Mouse (Mus musculus): ENCODE results near the gene Sned1. TPM values are rescaled to one million over a fixed set of nuclear protein-coding genes. Genes with fewer than 3 reads are reported as not detected.

Gene Sned1
- polyA plus RNA-seq, 1 experiment from 2014 or later = 0.78 TPM

DNA sequence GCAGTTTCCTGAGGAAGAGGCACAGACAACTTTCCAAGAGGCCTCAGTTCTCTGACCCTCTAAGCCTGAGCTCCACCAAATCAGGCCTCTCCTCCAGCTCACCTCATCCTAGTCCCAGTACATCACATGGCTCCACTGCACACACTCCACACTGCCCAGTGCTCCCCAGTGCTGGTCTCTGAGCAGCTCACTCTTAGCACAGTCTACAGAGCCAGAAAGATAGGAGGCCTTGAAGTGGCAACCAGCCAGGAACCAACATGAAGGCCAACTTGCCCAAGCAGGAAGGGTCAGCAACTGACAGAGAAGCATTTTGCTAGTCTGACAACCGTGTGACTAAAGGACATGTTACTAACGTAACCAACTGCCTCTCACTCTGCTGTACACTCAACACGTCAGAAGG lies 64.9 kb downstream of the Sned1 start:
- no peak for DNase-seq (ENCODE audit: low spot score)

GRCm38 (mm10) chr1:93305581-93306337 lies 70.1 kb downstream of the Sned1 start, which contains the start of gene Mterf4:
Gene Mterf4, minus strand, starts transcription at chr1:93305915.
- DNase-seq (ENCODE audit: low spot score) = peak; percentile 84

DNA sequence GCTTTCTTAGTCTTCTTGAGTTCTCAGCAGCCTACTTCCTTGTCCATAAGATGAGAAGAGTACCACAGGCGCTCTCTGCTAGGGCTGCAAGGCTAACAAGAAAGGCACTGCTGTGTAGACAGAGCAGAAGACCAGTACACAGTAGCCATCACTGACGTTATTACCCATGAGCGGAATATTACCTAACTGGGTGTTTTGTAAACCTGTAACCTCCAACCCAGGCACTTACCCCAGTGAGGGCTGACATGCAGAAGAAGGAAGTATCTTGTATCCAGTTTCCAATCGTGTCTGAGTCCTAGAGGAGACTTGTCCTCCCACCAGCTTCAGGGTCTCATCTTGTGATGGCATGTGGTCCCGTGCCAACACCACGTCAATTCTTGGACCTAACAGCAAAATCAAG lies 88.3 kb downstream of the Sned1 start:
- DNase-seq (ENCODE audit: low spot score) = no peak

- DNase-seq (ENCODE audit: low spot score) = no peak
Observed at GRCm38 (mm10) chr1:93326446-93326845, 90.8 kb downstream of the Sned1 start.

DNA sequence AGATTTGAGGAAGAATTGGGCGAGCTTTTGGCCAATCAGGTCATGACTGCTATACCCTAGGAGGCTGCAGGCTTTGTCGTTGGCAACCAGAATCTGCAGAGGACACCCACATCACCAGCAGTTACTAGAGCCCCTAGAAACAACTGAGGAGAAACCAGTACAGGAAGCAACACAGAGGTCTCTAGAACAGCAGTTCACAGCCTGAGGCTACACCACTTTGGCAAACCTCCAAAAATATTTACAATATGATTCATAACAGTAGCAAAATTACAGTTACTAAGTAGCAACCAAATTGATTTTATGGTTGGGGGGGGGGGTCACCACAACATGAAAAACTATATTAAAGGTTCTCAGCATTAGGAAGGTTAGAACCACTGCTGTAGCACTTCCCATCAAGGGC lies 99.0 kb downstream of the Sned1 start:
- DNase-seq (ENCODE audit: low spot score) = no peak

DNA sequence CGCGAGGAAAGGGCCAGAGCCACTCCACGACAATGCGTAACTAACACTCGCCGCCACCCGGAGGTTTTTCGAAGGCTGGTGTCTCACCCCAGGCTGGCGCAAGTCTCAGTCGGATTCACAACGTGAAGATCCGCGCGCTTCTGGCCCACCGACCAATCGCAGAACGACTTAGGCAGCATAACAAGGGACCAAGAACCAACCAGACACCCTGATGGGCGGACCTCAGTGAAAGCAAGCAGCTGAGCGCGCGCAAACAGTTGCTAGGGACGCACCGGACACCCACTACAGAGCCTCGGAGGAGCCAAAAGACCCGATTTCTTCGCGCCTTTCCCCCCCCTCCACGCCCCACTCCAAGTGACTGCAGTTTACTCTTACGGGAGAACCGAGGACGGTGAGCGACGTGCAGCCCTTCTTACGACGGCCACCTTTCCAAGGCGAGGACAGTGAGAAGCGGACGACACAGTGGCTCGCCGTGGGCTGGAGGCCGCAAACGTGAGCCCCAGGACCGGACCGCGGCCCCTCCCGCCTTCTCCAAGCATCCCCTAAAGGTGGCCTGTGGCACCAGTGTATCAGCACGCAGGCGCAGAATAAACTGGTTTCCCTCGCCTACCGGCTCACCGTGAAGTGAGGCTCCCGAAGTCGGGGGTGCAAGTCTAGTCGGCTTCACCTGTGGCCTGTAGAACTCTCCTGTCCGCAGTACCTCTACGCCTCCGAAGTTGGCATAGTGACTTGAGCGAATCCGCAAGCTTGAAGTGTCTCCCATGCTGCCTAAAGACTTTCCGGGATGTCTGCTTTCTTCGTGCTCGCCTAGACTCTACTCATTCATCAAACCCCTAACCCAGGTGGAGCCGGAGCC lies 107.2 kb downstream of the Sned1 start, which contains the start of the genes Ppp1r7 and Pask:
Ppp1r7 (plus strand) TSS at position 207 of the 856 bp plus-strand sequence.
Pask (minus strand) TSS at position 835 of the 856 bp plus-strand sequence.
- peak; percentile 96 for DNase-seq (ENCODE audit: low spot score)

- DNase-seq (ENCODE audit: low spot score) = peak; percentile 96
Observed at GRCm38 (mm10) chr1:93343504-93344047, 107.9 kb downstream of the Sned1 start.

- no peak for DNase-seq (ENCODE audit: low spot score)
Observed at GRCm38 (mm10) chr1:93347176-93347575, 111.5 kb downstream of the Sned1 start.

GRCm38 (mm10) chr1:93349701-93350100 lies 114.1 kb downstream of the Sned1 start:
- no peak for DNase-seq (ENCODE audit: low spot score)

Small RNA genes lying within 50 kb of the gene (microRNA-seq; reads per million reads assigned to microRNA genes)
- gene Mir6901 (ENCODE audit: borderline number of aligned reads) (not detected), gene Mir6902 (ENCODE audit: borderline number of aligned reads) (not detected)

Other genes starting within 250 kb of the Sned1 start
- not detected in 2 replicates for gene Aqp12, start 229.5 kb upstream of the Sned1 start, polyA plus RNA-seq (2015; fragmentation: Nextera tagmentation; extraction: Ambion mirVana)
- 0.20 and 0.22 TPM in 2 replicates for gene Kif1a, start 133.9 kb upstream of the Sned1 start, polyA plus RNA-seq (2015; fragmentation: Nextera tagmentation; extraction: Ambion mirVana)
- gene Agxt, start 100.6 kb upstream of the Sned1 start, polyA plus RNA-seq (2015; fragmentation: Nextera tagmentation; extraction: Ambion mirVana) = 0.13 and 0.21 TPM in 2 replicates
- 0.50 and 0.74 TPM in 2 replicates for gene 2310007B03Rik, start 74.9 kb upstream of the Sned1 start, polyA plus RNA-seq (2015; fragmentation: Nextera tagmentation; extraction: Ambion mirVana)
- gene Crocc2, start 67.1 kb upstream of the Sned1 start, polyA plus RNA-seq (2015; fragmentation: Nextera tagmentation; extraction: Ambion mirVana) = 0.08 and 0.10 TPM in 2 replicates
- 20.1 and 21.5 TPM in 2 replicates for gene Mterf4, start 70.1 kb downstream of the Sned1 start, polyA plus RNA-seq (2015; fragmentation: Nextera tagmentation; extraction: Ambion mirVana)
- gene Ppp1r7, start 107.0 kb downstream of the Sned1 start, polyA plus RNA-seq (2015; fragmentation: Nextera tagmentation; extraction: Ambion mirVana) = 59.0 and 63.3 TPM in 2 replicates
- 7.3 and 8.6 TPM in 2 replicates for gene Pask, start 107.6 kb downstream of the Sned1 start, polyA plus RNA-seq (2015; fragmentation: Nextera tagmentation; extraction: Ambion mirVana)
- gene Ano7, start 138.1 kb downstream of the Sned1 start, polyA plus RNA-seq (2015; fragmentation: Nextera tagmentation; extraction: Ambion mirVana) = 0.13 and 0.23 TPM in 2 replicates
- gene Hdlbp, start 243.0 kb downstream of the Sned1 start, polyA plus RNA-seq (2015; fragmentation: Nextera tagmentation; extraction: Ambion mirVana) = 87.6 and 87.8 TPM in 2 replicates

All from thymus, postnatal 0 days (tissue).